ENCODE assay signal across 29 mouse cellular contexts in genomic region chr4:106129803-106130202, GRCm38 (mm10).
DNase-seq lines count a peak whose midpoint lies in the region; ATAC-seq and TF ChIP-seq lines count a peak whose summit lies in the region.
"Had no signal": no experiment of that assay in that cellular context is flagged by ENCODE, and none has a peak within 500 bp of the region (broad histone marks: within the 10 kb centered on the region; RNA-seq: fewer than 3 reads in every experiment).

No protein-coding gene starts in this region.

- H3K4me1 ChIP-seq in stomach, embryonic 15.5 days, result no peaks in the 10 kb centered on the region
- H3K4me1 ChIP-seq in stomach, postnatal 0 days (replicated peaks; ENCODE audit: control insufficient read depth, insufficient read depth), result 0 out of 2 replicates have a peak, but pooled peaks cover 3% of the 10 kb centered on the region
- peaks cover 56% of the 10 kb centered on the region for H3K4me1 ChIP-seq in embryonic facial prominence, embryonic 13.5 days
- H3K4me1 ChIP-seq in limb, embryonic 13.5 days, result peaks cover 45% of the 10 kb centered on the region
- H3K4me1 ChIP-seq: heart, embryonic 13.5 days had no signal

- no peak for ATAC-seq in stomach, embryonic 15.5 days (ENCODE audit: insufficient read depth, low FRiP score, low read depth)
- no peak for ATAC-seq in stomach, postnatal 0 days (ENCODE audit: low FRiP score, low TSS enrichment)
- no peak for ATAC-seq in embryonic facial prominence, embryonic 13.5 days (ENCODE audit: insufficient number of reproducible peaks, insufficient read depth, low FRiP score, low TSS enrichment, low read depth)
- no peak for ATAC-seq in limb, embryonic 13.5 days (ENCODE audit: low FRiP score, low read depth)
- ATAC-seq: activated CD4-positive, CD25-positive, alpha-beta regulatory T cell, adult 4 months; forebrain, postnatal 0 days; intestine, postnatal 0 days had no signal

- no peaks in the 10 kb centered on the region for H3K36me3 ChIP-seq in stomach, embryonic 15.5 days
- no peaks in the 10 kb centered on the region for H3K36me3 ChIP-seq in stomach, postnatal 0 days (ENCODE audit: control insufficient read depth, insufficient read depth, low read length)
- no peaks in the 10 kb centered on the region for H3K36me3 ChIP-seq in embryonic facial prominence, embryonic 13.5 days
- H3K36me3 ChIP-seq in limb, embryonic 13.5 days, result no peaks in the 10 kb centered on the region
- H3K36me3 ChIP-seq: heart, embryonic 13.5 days had no signal

- H3K27me3 ChIP-seq in stomach, embryonic 15.5 days (replicated peaks), result no peaks in the 10 kb centered on the region
- H3K27me3 ChIP-seq in stomach, postnatal 0 days (ENCODE audit: control insufficient read depth, insufficient read depth, low read length), result no peaks in the 10 kb centered on the region
- no peaks in the 10 kb centered on the region for H3K27me3 ChIP-seq in embryonic facial prominence, embryonic 13.5 days
- no peaks in the 10 kb centered on the region for H3K27me3 ChIP-seq in limb, embryonic 13.5 days
- H3K27me3 ChIP-seq: heart, embryonic 13.5 days had no signal

- no peak for DNase-seq in stomach, postnatal 0 days (ENCODE audit: low spot score)
- DNase-seq in layer of hippocampus, postnatal 10 days (ENCODE audit: low spot score in 2 of 2), result no peak
- no peak for DNase-seq in natural killer cell, adult 2 months (ENCODE audit: low spot score in 2 of 2)
- DNase-seq in urinary bladder, adult 2 months (ENCODE audit: low spot score), result no peak
- DNase-seq: adrenal gland, adult 2 months; B cell, adult 2 months; cerebellum, adult 8-10 months; cerebellum, postnatal 36 days; forebrain, postnatal 0 days; heart, postnatal 10 days; kidney, adult 9 months; kidney, postnatal 10 days; liver; lung, adult 2 months; lung, postnatal 10 days; midbrain, embryonic 14.5 days; right cerebral cortex, adult 18-20 months; spleen, adult 18-20 months; thymus, adult 2 months; thymus, postnatal 36 days had no signal

- 97% methylated on average over 2 of the region's 2 CpGs for WGBS in stomach, embryonic 15.5 days
- 94% methylated on average over 2 of the region's 2 CpGs for WGBS in stomach, postnatal 0 days
- 61% methylated on average over 2 of the region's 2 CpGs for WGBS in embryonic facial prominence, embryonic 13.5 days
- WGBS in limb, embryonic 13.5 days, result 87% methylated on average over 2 of the region's 2 CpGs

- H3K9ac ChIP-seq in stomach, embryonic 15.5 days, result no peak overlapping the region
- no peak overlapping the region for H3K9ac ChIP-seq in stomach, postnatal 0 days (ENCODE audit: low read length)
- no peak overlapping the region for H3K9ac ChIP-seq in embryonic facial prominence, embryonic 13.5 days
- H3K9ac ChIP-seq in limb, embryonic 13.5 days, result no peak overlapping the region
- H3K9ac ChIP-seq: forebrain, postnatal 0 days; heart, embryonic 13.5 days; hindbrain, embryonic 14.5 days; liver, embryonic 14.5 days had no signal

- TF ChIP-seq CTCF in stomach, postnatal 0 days (IDR thresholded peaks at IDR 0.05; ENCODE audit: low read depth), result no peak

- no peak overlapping the region for H3K4me2 ChIP-seq in stomach, embryonic 15.5 days
- H3K4me2 ChIP-seq in stomach, postnatal 0 days (replicated peaks; ENCODE audit: low read depth), result no peak overlapping the region
- H3K4me2 ChIP-seq in embryonic facial prominence, embryonic 13.5 days, result no peak overlapping the region
- H3K4me2 ChIP-seq in limb, embryonic 13.5 days (replicated peaks), result no peak overlapping the region
- H3K4me2 ChIP-seq: heart, embryonic 13.5 days; hindbrain, embryonic 14.5 days had no signal

- no peaks in the 10 kb centered on the region for H3K9me3 ChIP-seq in stomach, embryonic 15.5 days
- H3K9me3 ChIP-seq in stomach, postnatal 0 days (ENCODE audit: control insufficient read depth, low read length), result no peaks in the 10 kb centered on the region
- H3K9me3 ChIP-seq in embryonic facial prominence, embryonic 13.5 days, result no peaks in the 10 kb centered on the region
- no peaks in the 10 kb centered on the region for H3K9me3 ChIP-seq in limb, embryonic 13.5 days
- H3K9me3 ChIP-seq: heart, embryonic 13.5 days had no signal

- H3K27ac ChIP-seq in stomach, embryonic 15.5 days, result peak overlapping the region; percentile 57; the same call in 1 of the 2 replicates
- no peak overlapping the region for H3K27ac ChIP-seq in stomach, postnatal 0 days (replicated peaks)
- H3K27ac ChIP-seq in embryonic facial prominence, embryonic 13.5 days, result peak overlapping the region; percentile 75
- peak overlapping the region; percentile 61; the same call in 1 of the 2 replicates for H3K27ac ChIP-seq in limb, embryonic 13.5 days
- H3K27ac ChIP-seq: heart, embryonic 13.5 days; hindbrain, embryonic 14.5 days; liver, embryonic 14.5 days; macrophage had no signal

- H3K4me3 ChIP-seq in stomach, embryonic 15.5 days (replicated peaks), result no peak overlapping the region
- H3K4me3 ChIP-seq in stomach, postnatal 0 days (ENCODE audit: low read depth, low read length), result no peak overlapping the region
- H3K4me3 ChIP-seq in embryonic facial prominence, embryonic 13.5 days, result no peak overlapping the region
- H3K4me3 ChIP-seq in limb, embryonic 13.5 days, result no peak overlapping the region
- H3K4me3 ChIP-seq: heart, embryonic 13.5 days had no signal

- TF ChIP-seq EP300 in stomach, postnatal 0 days (optimal IDR thresholded peaks at IDR 0.05), result no peak
